In genomic region chr5:86792249-86792648, GRCm38 (mm10) we compare ENCODE assay signal across 22 mouse cellular contexts. TPM values are rescaled to one million over a fixed set of nuclear protein-coding genes. Genes with fewer than 3 reads are reported as not detected.
A peak's percentile ranks its signal among the peaks of the same experiment; 100 is the strongest.
DNase-seq lines count a peak whose midpoint lies in the region; ATAC-seq lines count a peak whose summit lies in the region.
"Had no signal": no experiment of that assay in that cellular context is flagged by ENCODE, and none has a peak within 500 bp of the region (broad histone marks: within the 10 kb centered on the region; RNA-seq: fewer than 3 reads in every experiment).

No protein-coding gene starts in this region.

- DNase-seq in urinary bladder, postnatal 14 days (ENCODE audit: low spot score), result no peak
- DNase-seq in cerebellum, adult 9-11 months, result no peak
- DNase-seq in left cerebral cortex, adult 18-20 months (ENCODE audit: low spot score in 2 of 2), result no peak
- DNase-seq: adrenal gland, adult 2 months; adrenal gland, adult 8-10 months; adrenal gland, postnatal 10 days; adrenal gland, postnatal 14 days; adrenal gland, postnatal 25 days; adrenal gland, postnatal 36 days; B cell, adult 2 months; cerebellum, adult 11 months; cerebellum, adult 11-12 months; cerebellum, adult 18-20 months had no signal

- ATAC-seq in common myeloid progenitor, adult 5-6 weeks (replicated peaks; ENCODE audit: low read depth, poor library complexity, severe bottlenecking), result peak; percentile 66; the same call in 1 of the 2 replicates
- peak; percentile 79 to 84 for ATAC-seq in hematopoietic stem cell, adult 5-6 weeks (replicated peaks in 1 of 2; ENCODE audit: insufficient read depth in 1 of 2, low FRiP score in 2 of 2, low TSS enrichment in 1 of 2, low read depth in 1 of 2, poor library complexity in 2 of 2, severe bottlenecking in 2 of 2)
- 0 out of 2 replicates have a peak, but pooled peaks have one; percentile 37 for ATAC-seq in megakaryocyte progenitor cell, adult 5-6 weeks (replicated peaks; ENCODE audit: poor library complexity)
- ATAC-seq: Patski had no signal

RNA-seq across cellular contexts. Expression of gene Ythdc1, which starts 11.8 kb away (rescaled TPM):
- 157 and 173 TPM in 2 replicates for total RNA-seq in common myeloid progenitor, adult 5-6 weeks (2017)
- 270 and 271 TPM in 2 replicates for total RNA-seq in hematopoietic stem cell, adult 5-6 weeks (2017)
- 104 and 107 TPM in 2 replicates for total RNA-seq in megakaryocyte progenitor cell, adult 5-6 weeks (2015)
- total RNA-seq in megakaryocyte progenitor cell, adult 5-6 weeks (2017), result 141 and 143 TPM in 2 replicates
- total RNA-seq in left cerebral cortex, adult 18-20 months (2021), result 10 to 100 TPM; 53.9 to 65.2 TPM

RNA-seq across cellular contexts. Expression of gene Tmprss11e, which starts 46.6 kb away (rescaled TPM):
- not detected in 2 replicates for total RNA-seq in common myeloid progenitor, adult 5-6 weeks (2017)
- not detected in 2 replicates for total RNA-seq in hematopoietic stem cell, adult 5-6 weeks (2017)
- not detected in 2 replicates for total RNA-seq in megakaryocyte progenitor cell, adult 5-6 weeks (2015)
- total RNA-seq in megakaryocyte progenitor cell, adult 5-6 weeks (2017), result not detected in 2 replicates
- total RNA-seq in left cerebral cortex, adult 18-20 months (2021), result not detected
- total RNA-seq: adrenal gland, adult 18-20 months; adrenal gland, adult 2 months; adrenal gland, adult 8-10 months; adrenal gland, postnatal 10 days; adrenal gland, postnatal 14 days; adrenal gland, postnatal 25 days; adrenal gland, postnatal 36 days; adrenal gland, postnatal 4 days; CH12.LX; G1E; MEL had no signal
